25 mouse cellular contexts compared by ENCODE assay signal in genomic region chr3:138546678-138547077, GRCm38 (mm10). TPM values are rescaled to one million over a fixed set of nuclear protein-coding genes. Genes with fewer than 3 reads are reported as not detected.
DNase-seq lines count a peak whose midpoint lies in the region; ATAC-seq and TF ChIP-seq lines count a peak whose summit lies in the region.
"Had no signal": no experiment of that assay in that cellular context is flagged by ENCODE, and none has a peak within 500 bp of the region (broad histone marks: within the 10 kb centered on the region; RNA-seq: fewer than 3 reads in every experiment).

No protein-coding gene starts in this region.

- intact Hi-C loops in left cerebral cortex, postnatal 25 days (cut with DNase I): loop anchor here (5.0 kb wide), 1 partner anchor 196 kb away; the partner anchor contains the start of gene Tspan5
- intact Hi-C loops in left cerebral cortex, postnatal 14 days (cut with DNase I): no loop called here

- H3K4me3 ChIP-seq in cortical plate, adult 2 months (ENCODE audit: insufficient read depth, low read length): no peak overlapping the region
- H3K4me3 ChIP-seq: heart, adult 2 months; heart, embryonic 10.5 days; heart, embryonic 13.5 days had no signal

- peak; percentile 83 for ATAC-seq in frontal cortex, adult (ENCODE audit: low TSS enrichment)
- ATAC-seq: forebrain, embryonic 14.5 days; forebrain, postnatal 0 days; hindbrain, postnatal 0 days; Patski had no signal

- TF ChIP-seq CTCF in cortical plate, adult 2 months (IDR thresholded peaks at IDR 0.05; ENCODE audit: extremely low read depth, insufficient read depth, low read length): no peak

- TF ChIP-seq POLR2A in cortical plate, adult 2 months (IDR thresholded peaks at IDR 0.05; ENCODE audit: extremely low read depth, insufficient read depth, low read length): no peak

- DNase-seq in frontal cortex, postnatal 25 days (ENCODE audit: low spot score in 2 of 2): no peak
- peak; percentile 21 to 79 for DNase-seq in left cerebral cortex, postnatal 25 days (ENCODE audit: low spot score in 2 of 2)
- DNase-seq in left cerebral cortex, postnatal 14 days (ENCODE audit: low spot score in 2 of 2): no peak
- DNase-seq in lung, postnatal 25 days (ENCODE audit: low spot score): no peak
- no peak for DNase-seq in neural tube, embryonic 10.5 days (ENCODE audit: extremely low spot score, low spot score)
- DNase-seq: adrenal gland, postnatal 10 days; adrenal gland, postnatal 36 days; cerebellum, adult 11 months; cerebellum, adult 2 months; cerebellum, adult 9-11 months; cerebellum, postnatal 25 days; forebrain, postnatal 0 days; gastrocnemius, postnatal 10 days; gastrocnemius, postnatal 36 days; heart, adult 2 months; heart, postnatal 14 days; heart, postnatal 4 days had no signal

- peaks cover 8% of the 10 kb centered on the region; the same call in 1 of the 2 replicates for H3K4me1 ChIP-seq in cortical plate, adult 2 months (ENCODE audit: control insufficient read depth, insufficient read depth, low read length)
- H3K4me1 ChIP-seq: heart, embryonic 10.5 days had no signal

- H3K27ac ChIP-seq in cortical plate, adult 2 months (ENCODE audit: insufficient read depth, low read length): peak overlapping the region; percentile 80
- H3K27ac ChIP-seq: heart, adult 2 months; heart, embryonic 10.5 days; heart, embryonic 13.5 days; hindbrain, embryonic 14.5 days; hindbrain, postnatal 0 days had no signal

RNA-seq across cellular contexts. Expression of gene Eif4e, which starts 20.7 kb away (rescaled TPM):
- 100 to 1,000 TPM; 176 to 189 TPM for total RNA-seq in left cerebral cortex, postnatal 25 days (2021)
- total RNA-seq in left cerebral cortex, postnatal 14 days (2021): 100 to 1,000 TPM; 154 to 172 TPM
- 146 and 158 TPM in 2 replicates for polyA plus RNA-seq in cortical plate, adult 2 months (2012; rRNA removed)

RNA-seq across cellular contexts. Expression of gene Metap1, which starts 57.4 kb away (rescaled TPM):
- 10 to 100 TPM; 40.5 to 43.8 TPM for total RNA-seq in left cerebral cortex, postnatal 25 days (2021)
- total RNA-seq in left cerebral cortex, postnatal 14 days (2021): 10 to 100 TPM; 40.7 to 41.9 TPM
- 43.0 and 43.7 TPM in 2 replicates for polyA plus RNA-seq in cortical plate, adult 2 months (2012; rRNA removed)

Comparison
In these comparisons a context has a peak if more than half of its experiments do, and no peak if none do; other contexts are left out.
1. DNase-seq: peak in left cerebral cortex, postnatal 25 days (2 of 2); none in frontal cortex, postnatal 25 days (0 of 2), left cerebral cortex, postnatal 14 days (0 of 2), lung, postnatal 25 days (single experiment) and neural tube, embryonic 10.5 days (single experiment).